Mouse (Mus musculus): ENCODE data around the gene Rhbdd1. TPM values are rescaled to one million over a fixed set of nuclear protein-coding genes. Genes with fewer than 3 reads are reported as not detected.

The Rhbdd1 gene
- polyA plus RNA-seq, 1 experiment from 2014 or later, result 6.8 TPM

GRCm38 (mm10) chr1:82437273-82437672 lies 121.0 kb downstream of the Rhbdd1 start:
- H3K9me3 ChIP-seq (ENCODE audit: control insufficient read depth, low read length), result no peaks in the 10 kb centered on the region
- 0 out of 2 replicates have a peak, but pooled peaks cover 4% of the 10 kb centered on the region for H3K4me1 ChIP-seq (ENCODE audit: control insufficient read depth, insufficient read depth, low read length)
- DNase-seq (ENCODE audit: low spot score) (no peak), ATAC-seq (ENCODE audit: low read depth) (no peak)
- no peak overlapping the region for H3K9ac ChIP-seq (ENCODE audit: low read depth, low read length)
- 75% methylated on average over 3 of the region's 3 CpGs for WGBS
- H3K27ac ChIP-seq (replicated peaks; ENCODE audit: low read depth, low read length), result no peak overlapping the region
- no peaks in the 10 kb centered on the region for H3K27me3 ChIP-seq (replicated peaks; ENCODE audit: control insufficient read depth, insufficient read depth, low read length)
- no peak overlapping the region for H3K4me2 ChIP-seq (ENCODE audit: low read depth, low read length)
- H3K36me3 ChIP-seq (ENCODE audit: control insufficient read depth, insufficient read depth, low read length), result no peaks in the 10 kb centered on the region
- H3K4me3 ChIP-seq (ENCODE audit: low read depth, low read length), result no peak overlapping the region

GRCm38 (mm10) chr1:82440123-82440522 lies 123.9 kb downstream of the Rhbdd1 start:
- Histone ChIP-seq H3K9ac (ENCODE audit: low read depth, low read length) (no peak overlapping the region), H3K27me3 (replicated peaks; ENCODE audit: control insufficient read depth, insufficient read depth, low read length) (no peaks in the 10 kb centered on the region), H3K4me1 (ENCODE audit: control insufficient read depth, insufficient read depth, low read length) (no peaks in the 10 kb centered on the region), H3K27ac (replicated peaks; ENCODE audit: low read depth, low read length) (no peak overlapping the region), H3K9me3 (ENCODE audit: control insufficient read depth, low read length) (no peaks in the 10 kb centered on the region), H3K4me2 (ENCODE audit: low read depth, low read length) (no peak overlapping the region), H3K4me3 (ENCODE audit: low read depth, low read length) (no peak overlapping the region), H3K36me3 (ENCODE audit: control insufficient read depth, insufficient read depth, low read length) (no peaks in the 10 kb centered on the region)
- ATAC-seq (ENCODE audit: low read depth) (no peak), DNase-seq (ENCODE audit: low spot score) (no peak)
- 67% methylated on average over 1 of the region's 1 CpGs for WGBS

- no peaks in the 10 kb centered on the region for H3K36me3 ChIP-seq (ENCODE audit: control insufficient read depth, insufficient read depth, low read length)
- ATAC-seq (ENCODE audit: low read depth), result no peak
- no peak overlapping the region for H3K4me3 ChIP-seq (ENCODE audit: low read depth, low read length)
- H3K9ac ChIP-seq (ENCODE audit: low read depth, low read length), result no peak overlapping the region
- no peaks in the 10 kb centered on the region for H3K4me1 ChIP-seq (ENCODE audit: control insufficient read depth, insufficient read depth, low read length)
- WGBS, result 51% methylated on average over 4 of the region's 4 CpGs
- H3K27me3 ChIP-seq (replicated peaks; ENCODE audit: control insufficient read depth, insufficient read depth, low read length), result no peaks in the 10 kb centered on the region
- no peak for DNase-seq (ENCODE audit: low spot score)
- H3K27ac ChIP-seq (replicated peaks; ENCODE audit: low read depth, low read length), result no peak overlapping the region
- no peaks in the 10 kb centered on the region for H3K9me3 ChIP-seq (ENCODE audit: control insufficient read depth, low read length)
- no peak overlapping the region for H3K4me2 ChIP-seq (ENCODE audit: low read depth, low read length)
Measured at GRCm38 (mm10) chr1:82443517-82443916, 127.3 kb downstream of the Rhbdd1 start.

- no peaks in the 10 kb centered on the region for H3K27me3 ChIP-seq (replicated peaks; ENCODE audit: control insufficient read depth, insufficient read depth, low read length)
- H3K4me1 ChIP-seq (ENCODE audit: control insufficient read depth, insufficient read depth, low read length), result no peaks in the 10 kb centered on the region
- WGBS, result 88% methylated on average over 7 of the region's 7 CpGs
- no peak overlapping the region for H3K9ac ChIP-seq (ENCODE audit: low read depth, low read length)
- H3K4me3 ChIP-seq (ENCODE audit: low read depth, low read length), result no peak overlapping the region
- H3K36me3 ChIP-seq (ENCODE audit: control insufficient read depth, insufficient read depth, low read length), result no peaks in the 10 kb centered on the region
- DNase-seq (ENCODE audit: low spot score) (no peak), ATAC-seq (ENCODE audit: low read depth) (no peak)
- H3K27ac ChIP-seq (replicated peaks; ENCODE audit: low read depth, low read length), result no peak overlapping the region
- H3K9me3 ChIP-seq (ENCODE audit: control insufficient read depth, low read length), result no peaks in the 10 kb centered on the region
- no peak overlapping the region for H3K4me2 ChIP-seq (ENCODE audit: low read depth, low read length)
Measured at GRCm38 (mm10) chr1:82446049-82446448, 129.8 kb downstream of the Rhbdd1 start.

- Histone ChIP-seq H3K27me3 (replicated peaks; ENCODE audit: control insufficient read depth, insufficient read depth, low read length) (no peaks in the 10 kb centered on the region), H3K36me3 (ENCODE audit: control insufficient read depth, insufficient read depth, low read length) (no peaks in the 10 kb centered on the region), H3K4me2 (ENCODE audit: low read depth, low read length) (no peak overlapping the region), H3K4me1 (ENCODE audit: control insufficient read depth, insufficient read depth, low read length) (no peaks in the 10 kb centered on the region), H3K9me3 (ENCODE audit: control insufficient read depth, low read length) (no peaks in the 10 kb centered on the region), H3K4me3 (ENCODE audit: low read depth, low read length) (no peak overlapping the region), H3K9ac (ENCODE audit: low read depth, low read length) (no peak overlapping the region), H3K27ac (replicated peaks; ENCODE audit: low read depth, low read length) (no peak overlapping the region)
- DNase-seq (ENCODE audit: low spot score) (no peak), ATAC-seq (ENCODE audit: low read depth) (no peak)
- WGBS, result 91% methylated on average over 4 of the region's 4 CpGs
Measured at GRCm38 (mm10) chr1:82449851-82450250, 133.6 kb downstream of the Rhbdd1 start.

GRCm38 (mm10) chr1:82451927-82452651 lies 135.8 kb downstream of the Rhbdd1 start:
- Histone ChIP-seq H3K36me3 (ENCODE audit: control insufficient read depth, insufficient read depth, low read length) (no peaks in the 10 kb centered on the region), H3K9ac (ENCODE audit: low read depth, low read length) (no peak overlapping the region), H3K9me3 (ENCODE audit: control insufficient read depth, low read length) (no peaks in the 10 kb centered on the region), H3K4me1 (ENCODE audit: control insufficient read depth, insufficient read depth, low read length) (no peaks in the 10 kb centered on the region), H3K27ac (replicated peaks; ENCODE audit: low read depth, low read length) (no peak overlapping the region), H3K4me2 (ENCODE audit: low read depth, low read length) (no peak overlapping the region), H3K27me3 (replicated peaks; ENCODE audit: control insufficient read depth, insufficient read depth, low read length) (no peaks in the 10 kb centered on the region), H3K4me3 (ENCODE audit: low read depth, low read length) (no peak overlapping the region)
- DNase-seq (ENCODE audit: low spot score) (no peak), ATAC-seq (ENCODE audit: low read depth) (no peak)
- 32% methylated on average over 6 of the region's 6 CpGs for WGBS

- Histone ChIP-seq H3K4me2 (ENCODE audit: low read depth, low read length) (no peak overlapping the region), H3K4me1 (ENCODE audit: control insufficient read depth, insufficient read depth, low read length) (no peaks in the 10 kb centered on the region), H3K36me3 (ENCODE audit: control insufficient read depth, insufficient read depth, low read length) (no peaks in the 10 kb centered on the region), H3K4me3 (ENCODE audit: low read depth, low read length) (no peak overlapping the region), H3K9me3 (ENCODE audit: control insufficient read depth, low read length) (no peaks in the 10 kb centered on the region), H3K27ac (replicated peaks; ENCODE audit: low read depth, low read length) (no peak overlapping the region), H3K27me3 (replicated peaks; ENCODE audit: control insufficient read depth, insufficient read depth, low read length) (no peaks in the 10 kb centered on the region), H3K9ac (ENCODE audit: low read depth, low read length) (no peak overlapping the region)
- ATAC-seq (ENCODE audit: low read depth) (no peak), DNase-seq (ENCODE audit: low spot score) (no peak)
- 96% methylated on average over 3 of the region's 3 CpGs for WGBS
Measured at GRCm38 (mm10) chr1:82454031-82454430, 137.8 kb downstream of the Rhbdd1 start.

GRCm38 (mm10) chr1:82459350-82459749 lies 143.1 kb downstream of the Rhbdd1 start:
- H3K4me1 ChIP-seq (ENCODE audit: control insufficient read depth, insufficient read depth, low read length), result no peaks in the 10 kb centered on the region

GRCm38 (mm10) chr1:82459926-82460325 lies 143.7 kb downstream of the Rhbdd1 start:
- H3K4me1 ChIP-seq (ENCODE audit: control insufficient read depth, insufficient read depth, low read length), result no peaks in the 10 kb centered on the region
- H3K4me2 ChIP-seq (ENCODE audit: low read depth, low read length), result no peak overlapping the region
- WGBS, result 84% methylated on average over 2 of the region's 2 CpGs
- H3K27me3 ChIP-seq (replicated peaks; ENCODE audit: control insufficient read depth, insufficient read depth, low read length), result no peaks in the 10 kb centered on the region
- no peak for DNase-seq (ENCODE audit: low spot score)
- no peak overlapping the region for H3K4me3 ChIP-seq (ENCODE audit: low read depth, low read length)
- H3K9me3 ChIP-seq (ENCODE audit: control insufficient read depth, low read length), result no peaks in the 10 kb centered on the region
- no peaks in the 10 kb centered on the region for H3K36me3 ChIP-seq (ENCODE audit: control insufficient read depth, insufficient read depth, low read length)
- H3K9ac ChIP-seq (ENCODE audit: low read depth, low read length), result no peak overlapping the region
- ATAC-seq (ENCODE audit: low read depth), result no peak
- no peak overlapping the region for H3K27ac ChIP-seq (replicated peaks; ENCODE audit: low read depth, low read length)

More at GRCm38 (mm10) chr1:82459350-82459749, 143.1 kb downstream of the Rhbdd1 start:
- Histone ChIP-seq H3K36me3 (ENCODE audit: control insufficient read depth, insufficient read depth, low read length) (no peaks in the 10 kb centered on the region), H3K27ac (replicated peaks; ENCODE audit: low read depth, low read length) (no peak overlapping the region), H3K27me3 (replicated peaks; ENCODE audit: control insufficient read depth, insufficient read depth, low read length) (no peaks in the 10 kb centered on the region), H3K9ac (ENCODE audit: low read depth, low read length) (no peak overlapping the region), H3K4me2 (ENCODE audit: low read depth, low read length) (no peak overlapping the region), H3K9me3 (ENCODE audit: control insufficient read depth, low read length) (no peaks in the 10 kb centered on the region), H3K4me3 (ENCODE audit: low read depth, low read length) (no peak overlapping the region)
- no peak for DNase-seq (ENCODE audit: low spot score)
- WGBS, result 55% methylated on average over 4 of the region's 4 CpGs
- ATAC-seq (ENCODE audit: low read depth), result no peak

Data from embryonic facial prominence, embryonic 14.5 days (tissue).